Mouse (Mus musculus) heart, embryonic 16.5 days (tissue): ENCODE measurements around the gene Avpi1. TPM values are rescaled to one million over a fixed set of nuclear protein-coding genes. Genes with fewer than 3 reads are reported as not detected.

Experiments used
- ATAC-seq: fragments of 200-750 bp; cut with Nextera tagmentation; replicated peaks from 2 replicates; pipeline ENCODE4 v1.8.0; 2017; ENCODE audit warnings: moderate number of reproducible peaks; ENCODE audit not compliant: insufficient read depth, low FRiP score; ENCODE audit errors: extremely low read depth
- H3K27ac ChIP-seq: fragments of 300-500 bp; sonication (generic); 2 replicates; pipeline ENCODE4 v1.5.1; 2014; ENCODE audit warnings: mild to moderate bottlenecking, low read length, control low read depth, moderate library complexity
- H3K27me3 ChIP-seq: fragments of 300-500 bp; sonication (generic); 2 replicates; pipeline ENCODE4 v1.6.1; 2014; ENCODE audit warnings: low read length, mixed read lengths; ENCODE audit not compliant: control insufficient read depth, insufficient read depth
- H3K36me3 ChIP-seq: fragments of 300-500 bp; sonication (generic); 2 replicates; pipeline ENCODE4 v1.6.1; 2014; ENCODE audit not compliant: control insufficient read depth, insufficient read depth
- H3K4me1 ChIP-seq: fragments of 300-500 bp; sonication (generic); 2 replicates; pipeline ENCODE4 v1.6.1; 2014; ENCODE audit warnings: low read length, mixed read lengths; ENCODE audit not compliant: control insufficient read depth, insufficient read depth
- H3K4me2 ChIP-seq: fragments of 300-500 bp; sonication (generic); 2 replicates; pipeline ENCODE4 v1.6.1; 2014; ENCODE audit warnings: low read depth, mild to moderate bottlenecking, control low read depth, low read length
- H3K4me3 ChIP-seq: fragments of 300-500 bp; sonication (generic); 2 replicates; pipeline ENCODE4 v1.5.1; 2014; ENCODE audit warnings: mild to moderate bottlenecking, control low read depth, low read length
- H3K9ac ChIP-seq: fragments of 300-500 bp; sonication (generic); 2 replicates; pipeline ENCODE4 v1.6.1; 2014; ENCODE audit warnings: low read length, control low read depth
- H3K9me3 ChIP-seq: fragments of 300-500 bp; sonication (generic); replicated peaks from 2 replicates; pipeline ENCODE4 v1.6.1; 2016; ENCODE audit warnings: low read length; ENCODE audit not compliant: control insufficient read depth
- WGBS: fragments of 180-500 bp; shearing (Covaris S2); extraction: QIAGEN DNeasy Blood & Tissue Kit; methylation state at CpG from one replicate; pipeline ENCODE4 v1.1.7; 2014; 5-methylcytosine and 5-hydroxymethylcytosine counted together
- polyA plus RNA-seq: library from polyadenylated mRNA; unstranded; fragments of >200 nt; fragmentation: Nextera tagmentation; extraction: Ambion mirVana; gene quantifications from 2 replicates; pipeline ENCODE4 v1.2.1, GENCODE M21; 2015

Gene Avpi1
- polyA plus RNA-seq = 33.4 and 37.2 TPM in 2 replicates

- H3K4me1 ChIP-seq = peaks cover 32% of the 10 kb centered on the region
- H3K4me2 ChIP-seq = peak within 1 kb of the TSS; percentile 98
- 0 out of 2 replicates have a peak, but pooled peaks cover 2% of the 10 kb centered on the region for H3K36me3 ChIP-seq
- ATAC-seq = peak; percentile 98
- no peaks in the 10 kb centered on the region for H3K27me3 ChIP-seq
- H3K9me3 ChIP-seq = no peaks in the 10 kb centered on the region
- peak within 1 kb of the TSS; percentile 88 for H3K9ac ChIP-seq
- H3K27ac ChIP-seq = peak within 1 kb of the TSS; percentile 90
- WGBS = under 1% methylated on average over 54 of the region's 54 CpGs
- H3K4me3 ChIP-seq = peak within 1 kb of the TSS; percentile 78
Observed at GRCm38 (mm10) chr19:42128787-42129508, at the start of gene Avpi1. Gene Avpi1 (minus strand): TSS chr19:42129059.

- WGBS = 66% methylated on average over 2 of the region's 2 CpGs
- Histone ChIP-seq H3K27me3 (no peaks in the 10 kb centered on the region), H3K4me3 (no peak overlapping the region), H3K4me2 (no peak overlapping the region), H3K9me3 (no peaks in the 10 kb centered on the region), H3K27ac (no peak overlapping the region), H3K9ac (no peak overlapping the region), H3K36me3 (peaks cover 2% of the 10 kb centered on the region; the same call in 1 of the 2 replicates), H3K4me1 (no peaks in the 10 kb centered on the region)
- ATAC-seq = no peak
Observed at GRCm38 (mm10) chr19:42177461-42177860, 48.6 kb upstream of the Avpi1 start.

GRCm38 (mm10) chr19:42176841-42177240 lies 48.0 kb upstream of the Avpi1 start:
- H3K4me1 ChIP-seq = peaks cover 1% of the 10 kb centered on the region; the same call in 1 of the 2 replicates
- no peak overlapping the region for H3K27ac ChIP-seq
- no peak overlapping the region for H3K4me3 ChIP-seq
- no peak overlapping the region for H3K9ac ChIP-seq
- H3K27me3 ChIP-seq = no peaks in the 10 kb centered on the region
- 73% methylated on average over 7 of the region's 7 CpGs for WGBS
- peaks cover 2% of the 10 kb centered on the region; the same call in 1 of the 2 replicates for H3K36me3 ChIP-seq
- no peak overlapping the region for H3K4me2 ChIP-seq
- no peak for ATAC-seq
- no peaks in the 10 kb centered on the region for H3K9me3 ChIP-seq

GRCm38 (mm10) chr19:42170025-42170969 lies 41.4 kb upstream of the Avpi1 start:
- Histone ChIP-seq H3K27me3 (peaks cover 2% of the 10 kb centered on the region; the same call in 1 of the 2 replicates), H3K9ac (peak overlapping the region; percentile 90), H3K27ac (peak overlapping the region; percentile 51; the same call in 1 of the 2 replicates), H3K36me3 (no peaks in the 10 kb centered on the region), H3K9me3 (no peaks in the 10 kb centered on the region), H3K4me3 (peak overlapping the region; percentile 93), H3K4me2 (peak overlapping the region; percentile 91), H3K4me1 (peaks cover 14% of the 10 kb centered on the region; the same call in 1 of the 2 replicates)
- 2% methylated on average over 54 of the region's 56 CpGs for WGBS
- ATAC-seq = peak; percentile 92

- H3K27me3 ChIP-seq = peaks cover 2% of the 10 kb centered on the region; the same call in 1 of the 2 replicates
- H3K9me3 ChIP-seq = no peaks in the 10 kb centered on the region
- WGBS = 48% methylated on average over 10 of the region's 10 CpGs
- no peak overlapping the region for H3K27ac ChIP-seq
- no peaks in the 10 kb centered on the region for H3K36me3 ChIP-seq
- no peak overlapping the region for H3K9ac ChIP-seq
- H3K4me1 ChIP-seq = peaks cover 14% of the 10 kb centered on the region; the same call in 1 of the 2 replicates
- no peak overlapping the region; the same call in 1 of the 2 replicates for H3K4me3 ChIP-seq
- no peak overlapping the region for H3K4me2 ChIP-seq
- no peak for ATAC-seq
Observed at GRCm38 (mm10) chr19:42169322-42169975, 40.6 kb upstream of the Avpi1 start.

- Histone ChIP-seq H3K9me3 (no peaks in the 10 kb centered on the region), H3K36me3 (no peaks in the 10 kb centered on the region), H3K4me1 (peaks cover 14% of the 10 kb centered on the region; the same call in 1 of the 2 replicates), H3K4me2 (no peak overlapping the region), H3K4me3 (no peak overlapping the region), H3K27me3 (peaks cover 2% of the 10 kb centered on the region; the same call in 1 of the 2 replicates), H3K27ac (no peak overlapping the region), H3K9ac (no peak overlapping the region)
- 58% methylated on average over 9 of the region's 9 CpGs for WGBS
- ATAC-seq = no peak
Observed at GRCm38 (mm10) chr19:42167489-42167888, 38.6 kb upstream of the Avpi1 start.

- H3K4me2 ChIP-seq = no peak overlapping the region
- no peak for ATAC-seq
- H3K27ac ChIP-seq = no peak overlapping the region
Observed at GRCm38 (mm10) chr19:42166766-42167165, 37.9 kb upstream of the Avpi1 start.

GRCm38 (mm10) chr19:42166130-42166529 lies 37.3 kb upstream of the Avpi1 start:
- Histone ChIP-seq H3K9me3 (no peaks in the 10 kb centered on the region), H3K4me3 (peak overlapping the region; percentile 33), H3K9ac (peak overlapping the region; percentile 52), H3K27ac (no peak overlapping the region), H3K4me1 (peaks cover 6% of the 10 kb centered on the region; the same call in 1 of the 2 replicates), H3K4me2 (peak overlapping the region; percentile 60), H3K36me3 (no peaks in the 10 kb centered on the region), H3K27me3 (peaks cover 2% of the 10 kb centered on the region; the same call in 1 of the 2 replicates)
- 3% methylated on average over 12 of the region's 12 CpGs for WGBS
- no peak for ATAC-seq

More at GRCm38 (mm10) chr19:42166766-42167165, 37.9 kb upstream of the Avpi1 start:
- H3K36me3 ChIP-seq = no peaks in the 10 kb centered on the region
- 50% methylated on average over 3 of the region's 3 CpGs for WGBS
- H3K9me3 ChIP-seq = no peaks in the 10 kb centered on the region
- no peak overlapping the region for H3K9ac ChIP-seq
- H3K27me3 ChIP-seq = peaks cover 2% of the 10 kb centered on the region; the same call in 1 of the 2 replicates
- peaks cover 13% of the 10 kb centered on the region; the same call in 1 of the 2 replicates for H3K4me1 ChIP-seq
- no peak overlapping the region for H3K4me3 ChIP-seq
